Mouse (Mus musculus): ENCODE measurements around the gene Cox7a1.

- TF ChIP-seq CTCF (IDR thresholded peaks at IDR 0.05; ENCODE audit: control insufficient read depth, insufficient read depth, insufficient replicate concordance, low read depth, low read length) (no peak), POLR2A (IDR thresholded peaks at IDR 0.05; ENCODE audit: control insufficient read depth, low read depth, low read length) (no peak)
Measured at GRCm38 (mm10) chr7:30192088-30192487, 8.1 kb downstream of the Cox7a1 start.

Data from testis, adult 2 months (tissue).